Mouse (Mus musculus) layer of hippocampus, adult 9-10 months (tissue): Measurements from ENCODE around the gene Msh4.
"Not testable (repeated sequence)": the region's sequence is repeated elsewhere in the genome, so short reads cannot be mapped to it uniquely, and the experiment has no call there.

ENCODE experiments used
- DNase-seq: peaks from one replicate; pipeline ENCODE4 v3.0.0; 2022; ENCODE audit warnings: low spot score

The Msh4 gene

DNA sequence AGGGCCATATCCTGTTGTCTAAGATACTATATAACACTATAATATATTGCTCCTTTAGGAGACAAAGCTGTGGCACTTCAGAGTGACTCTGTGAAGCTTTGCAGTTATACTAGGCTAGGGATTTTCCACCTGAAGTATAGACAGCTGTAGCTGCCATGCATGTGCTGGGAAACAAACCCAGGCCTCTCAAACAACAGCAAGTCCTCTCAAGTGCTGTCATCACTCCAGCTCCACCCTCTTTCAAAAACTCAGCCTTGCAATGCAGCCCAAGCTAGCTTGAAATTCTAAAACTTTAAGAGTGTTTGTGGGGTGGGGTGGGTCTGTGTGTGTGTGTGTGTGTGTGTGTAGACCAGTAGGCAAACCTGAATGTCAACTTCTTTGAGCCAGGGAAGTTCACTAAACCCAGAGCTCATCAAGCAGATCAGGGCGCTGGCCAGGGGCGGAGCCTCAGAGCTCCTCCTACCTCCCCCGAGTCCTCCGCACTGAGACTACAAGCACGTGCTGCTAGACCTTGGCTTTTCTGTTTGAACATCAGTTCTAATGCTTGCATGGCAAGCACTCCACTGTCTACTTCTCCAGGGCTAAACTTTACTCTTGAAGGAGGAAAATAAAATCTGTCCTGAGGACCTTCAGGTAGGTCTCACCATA lies 56.4 kb downstream of the Msh4 start:
- no peak for DNase-seq

DNA sequence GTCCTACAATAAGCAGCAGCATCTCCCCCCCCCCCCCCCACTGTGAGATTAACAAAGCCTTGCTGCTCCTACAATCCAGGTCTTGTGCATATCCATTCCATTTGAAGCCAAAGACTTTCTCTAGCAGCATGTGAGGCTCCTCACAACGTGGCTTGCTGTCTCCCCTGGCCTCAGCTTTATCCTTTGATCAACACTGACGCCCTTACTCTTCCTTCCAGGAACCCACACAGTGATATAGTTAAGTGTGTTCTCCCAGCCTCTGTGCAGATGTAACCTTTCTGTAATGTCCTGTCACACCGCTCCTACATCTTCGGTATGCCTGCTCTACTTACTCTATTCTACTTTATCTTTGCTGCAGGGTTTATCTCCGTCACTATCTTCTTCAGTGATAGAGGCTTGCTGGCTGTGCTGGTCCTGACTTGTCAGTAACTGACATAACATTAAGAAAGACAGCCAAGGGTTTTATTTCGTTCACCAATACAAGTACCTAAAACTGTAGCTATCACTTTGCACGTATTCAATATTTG lies 58.7 kb downstream of the Msh4 start:
- DNase-seq: no peak

DNA sequence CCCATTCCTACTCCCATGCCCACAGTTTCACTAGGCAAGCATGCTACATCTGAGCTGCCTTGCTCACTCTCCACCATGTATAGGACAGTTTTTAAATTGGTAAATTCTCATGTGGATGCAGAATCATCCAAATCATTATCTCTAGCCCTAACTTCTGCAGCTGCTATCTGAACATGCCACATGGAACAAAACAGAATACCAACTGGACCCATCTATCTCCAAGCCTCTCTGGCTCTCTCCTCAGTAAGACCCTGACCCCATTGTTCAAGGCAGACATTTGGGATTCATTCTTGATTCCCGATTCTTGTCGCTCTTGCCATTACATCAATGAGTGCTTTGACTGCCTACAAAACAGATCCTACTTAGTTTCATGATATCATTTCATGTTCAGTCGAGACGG lies 59.8 kb downstream of the Msh4 start:
- DNase-seq: no peak

GRCm38 (mm10) chr3:153845500-153845899 lies 60.4 kb downstream of the Msh4 start:
- DNase-seq: no peak

- no peak for DNase-seq
Measured at GRCm38 (mm10) chr3:153844757-153845156, 61.2 kb downstream of the Msh4 start.

GRCm38 (mm10) chr3:153844030-153844429 lies 61.9 kb downstream of the Msh4 start, which contains the start of gene Asb17:
Asb17 (plus strand) TSS chr3:153844209.
- no peak for DNase-seq

- no peak for DNase-seq
Measured at GRCm38 (mm10) chr3:153837593-153837992, 68.3 kb downstream of the Msh4 start.

DNA sequence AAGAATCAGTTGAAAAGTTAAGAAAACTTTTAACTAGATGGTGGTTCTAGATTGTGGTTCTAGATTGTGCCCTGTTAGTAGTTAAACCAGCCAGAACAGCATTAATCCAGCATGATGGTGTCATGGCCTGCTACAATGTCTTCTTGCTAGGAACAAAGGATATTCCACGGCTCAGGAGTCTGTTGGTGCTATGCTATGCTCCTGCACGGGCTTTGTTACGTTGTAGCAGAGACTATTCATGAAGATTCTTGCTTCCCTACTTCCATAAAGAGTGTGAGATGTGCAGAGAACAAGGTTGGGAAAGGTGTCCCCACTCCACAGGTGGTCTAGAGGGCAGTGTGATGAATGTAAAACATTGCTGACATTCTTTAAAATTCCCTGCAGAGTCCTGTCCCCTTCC lies 69.6 kb downstream of the Msh4 start:
- DNase-seq: no peak

DNA sequence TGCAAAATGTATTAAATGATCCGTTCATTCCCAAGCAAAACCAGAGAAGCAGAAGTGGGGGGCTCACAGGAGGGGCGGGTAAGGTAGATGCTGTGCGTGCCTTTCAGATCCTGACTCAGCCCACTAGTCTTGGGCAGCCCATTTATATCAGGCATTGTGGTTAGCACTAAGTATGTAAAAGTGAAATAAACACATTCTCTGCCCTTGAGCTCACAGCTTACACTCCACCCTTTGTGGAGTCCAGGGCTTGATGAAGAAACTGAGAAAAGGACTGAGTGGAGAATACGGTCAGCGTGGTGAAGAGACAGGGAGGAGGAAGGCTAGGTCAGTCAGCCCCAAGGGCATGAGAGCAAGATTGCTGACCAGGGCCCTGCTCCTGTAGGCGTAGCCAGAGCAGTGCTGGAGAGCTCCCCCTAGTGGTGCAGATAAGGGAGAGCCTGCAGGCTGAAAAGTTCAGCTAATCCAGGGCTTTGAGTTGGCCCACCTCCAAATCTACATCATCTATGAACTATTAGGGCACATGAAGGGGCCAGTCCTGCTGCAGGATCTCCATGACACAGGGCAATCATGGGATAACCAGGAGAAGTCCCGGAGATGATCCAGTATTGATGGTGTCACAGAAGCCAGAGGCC lies 70.4 kb downstream of the Msh4 start:
- DNase-seq: peak; percentile 36

DNA sequence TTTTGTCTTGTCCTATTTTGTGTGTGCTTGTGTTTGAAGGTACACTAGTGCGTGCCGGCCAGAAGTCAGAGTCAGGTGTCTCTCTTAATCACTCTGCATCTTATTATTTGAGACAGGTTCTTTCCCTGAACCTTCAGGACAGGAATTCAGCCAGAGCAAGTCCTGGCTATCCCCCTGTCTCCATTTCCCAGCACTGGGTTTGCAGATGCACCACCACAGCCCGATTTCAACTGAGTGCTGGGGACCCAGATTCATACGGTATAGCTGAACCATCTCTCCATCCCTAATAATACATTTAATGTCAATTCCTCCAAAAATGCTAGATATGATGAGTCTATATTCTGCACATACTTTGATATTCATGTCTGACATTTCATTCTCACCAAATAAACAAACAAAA lies 71.9 kb downstream of the Msh4 start:
- DNase-seq: no peak

GRCm38 (mm10) chr3:153832654-153832945 lies 73.3 kb downstream of the Msh4 start:
- no peak for DNase-seq

DNA sequence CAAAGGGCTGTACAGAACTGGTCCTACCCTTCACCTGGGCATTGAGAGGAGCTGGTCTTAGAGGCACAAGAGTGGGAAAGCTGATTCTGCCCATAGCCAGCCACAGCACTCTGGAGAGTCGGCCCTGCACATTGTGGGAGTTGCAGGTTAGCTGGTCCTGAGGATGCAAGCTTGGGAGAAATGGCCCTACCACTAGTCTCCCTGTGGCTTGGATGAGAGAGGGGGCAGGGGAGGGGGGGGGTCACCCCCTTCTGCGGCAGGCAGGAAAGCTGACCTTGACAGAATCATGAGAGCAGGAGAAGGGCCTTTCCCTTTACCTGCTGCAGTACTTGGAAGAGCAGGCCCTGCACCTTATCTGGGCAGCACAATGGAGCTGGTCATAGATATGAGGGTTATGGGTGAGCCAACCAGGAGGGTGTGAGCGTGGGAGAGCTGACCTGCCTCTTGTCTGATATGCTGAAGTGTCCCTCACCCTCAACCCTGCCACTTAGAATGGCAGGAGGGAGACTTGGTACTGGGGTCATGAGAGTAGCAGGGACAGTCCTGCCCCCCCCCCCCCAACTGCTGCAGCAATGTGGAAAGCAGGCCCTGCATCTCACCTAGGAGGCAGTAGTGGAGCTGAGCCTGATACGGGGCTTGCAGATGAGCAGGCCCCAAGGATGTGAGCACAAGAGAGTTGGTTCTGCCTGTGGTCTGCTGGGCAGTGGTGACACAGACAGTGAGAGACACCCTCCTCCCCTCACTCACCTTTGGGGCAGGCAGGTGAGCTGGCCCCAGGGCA lies 73.9 kb downstream of the Msh4 start:
- no peak for DNase-seq

DNA sequence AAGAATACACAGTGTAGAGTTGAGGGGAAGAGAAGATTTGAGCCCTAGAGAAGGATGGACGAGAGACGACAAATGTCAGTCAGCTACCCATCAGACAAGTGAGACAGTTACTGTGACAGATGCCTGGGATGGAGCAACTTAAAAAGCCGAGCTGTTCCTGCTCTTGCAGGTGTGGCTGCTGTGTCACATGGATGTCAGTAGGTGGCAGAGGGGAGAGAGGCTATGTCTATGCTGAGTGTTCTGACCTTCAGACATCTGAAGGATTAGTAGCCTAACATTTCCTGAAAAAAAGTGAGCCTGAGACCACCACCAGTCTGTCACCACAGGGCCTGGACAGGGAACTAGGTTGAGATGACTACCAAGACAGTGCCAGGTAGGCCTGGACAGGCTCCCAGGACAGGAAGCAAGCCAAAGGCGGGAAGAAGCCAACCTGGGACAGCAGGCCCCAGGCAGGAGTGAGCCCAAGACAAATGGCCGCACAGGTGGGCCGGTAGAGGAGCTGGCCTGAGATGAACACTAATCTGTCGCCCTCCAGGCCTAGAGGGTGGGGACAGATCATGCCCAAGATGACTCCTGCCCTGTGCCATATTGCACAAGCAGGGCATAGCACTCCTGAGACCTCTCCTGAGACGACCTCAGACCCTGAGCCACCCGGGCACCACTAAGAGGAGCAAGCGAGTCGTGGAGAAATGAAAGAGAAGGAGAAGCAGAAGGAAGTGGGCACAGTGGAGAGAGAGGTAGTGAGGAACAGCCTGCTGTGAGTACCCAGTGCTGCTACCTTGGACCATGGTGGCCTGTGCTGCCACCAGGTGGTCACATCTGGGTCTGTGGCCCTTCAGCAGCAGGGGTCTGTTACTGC lies 74.7 kb downstream of the Msh4 start:
- DNase-seq: no peak

- DNase-seq: not testable (repeated sequence)
Measured at GRCm38 (mm10) chr3:153829788-153830187, 76.2 kb downstream of the Msh4 start.

DNA sequence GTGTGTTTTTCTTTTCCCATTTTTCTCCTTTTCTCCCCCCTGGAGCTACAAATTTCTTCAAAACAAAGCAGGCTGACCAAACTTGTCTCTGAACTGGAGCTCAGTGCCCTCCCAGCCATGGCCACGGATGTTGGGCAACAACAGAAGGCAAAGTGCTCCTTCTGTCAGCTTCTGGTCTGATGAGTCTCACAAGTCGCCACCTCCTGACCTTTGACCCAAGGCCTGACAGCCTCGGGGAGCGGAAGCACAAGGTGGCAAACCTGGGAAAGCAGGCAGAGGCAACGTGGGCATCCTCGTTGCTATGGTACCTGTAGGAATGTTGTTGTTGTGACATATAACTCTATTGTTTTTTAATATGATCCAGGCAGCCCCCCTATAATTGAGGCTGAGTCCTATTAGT lies 79.3 kb downstream of the Msh4 start:
- DNase-seq: no peak

- DNase-seq: no peak
Measured at GRCm38 (mm10) chr3:153825197-153825596, 80.7 kb downstream of the Msh4 start.

- DNase-seq: no peak
Measured at GRCm38 (mm10) chr3:153823671-153824515, 82.0 kb downstream of the Msh4 start.

- DNase-seq: no peak
Measured at GRCm38 (mm10) chr3:153819438-153819837, 86.5 kb downstream of the Msh4 start.

DNA sequence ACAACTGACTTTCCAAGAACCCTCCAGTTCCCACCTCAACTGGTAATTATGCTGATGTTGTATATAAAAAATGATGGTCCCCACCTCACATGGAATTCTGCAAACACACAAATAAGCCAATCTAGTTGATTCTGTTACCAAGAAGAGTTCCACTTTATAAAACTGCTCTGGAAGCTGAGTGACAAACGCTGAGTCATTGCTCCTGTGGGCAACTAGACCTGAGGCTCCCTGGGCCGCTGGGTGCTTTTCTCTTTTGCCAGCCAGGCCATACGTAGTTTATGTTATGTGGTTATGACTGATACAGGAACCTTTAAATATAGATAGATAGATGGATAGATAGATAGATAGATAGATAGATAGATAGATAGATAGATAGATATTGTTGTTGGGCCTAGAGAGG lies 87.2 kb downstream of the Msh4 start:
- no peak for DNase-seq

DNA sequence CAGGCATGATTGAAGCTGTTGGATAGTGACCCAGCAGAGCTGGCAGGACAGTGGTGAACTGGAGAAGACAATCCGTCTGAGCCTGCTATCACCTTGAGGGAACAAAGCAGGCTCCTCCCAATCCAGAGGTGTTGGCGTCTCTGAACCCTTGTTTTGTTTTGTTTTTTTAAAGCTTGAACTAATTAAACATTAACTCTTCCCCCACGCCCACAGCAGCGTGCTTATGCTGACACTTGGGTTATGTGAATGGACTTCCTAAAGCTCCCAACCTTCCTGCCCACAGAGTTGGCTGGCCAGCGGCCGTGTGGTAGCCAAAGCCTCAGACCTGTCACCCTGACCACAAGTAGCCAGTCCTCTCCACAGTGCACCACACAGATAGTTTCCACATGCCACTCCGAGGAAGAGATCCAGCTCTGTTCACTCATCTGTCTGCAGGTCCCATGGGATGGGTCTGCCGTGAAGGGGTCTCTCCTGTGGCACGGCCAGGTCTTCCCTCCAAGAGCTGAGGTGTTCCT lies 88.5 kb downstream of the Msh4 start:
- DNase-seq: no peak

DNA sequence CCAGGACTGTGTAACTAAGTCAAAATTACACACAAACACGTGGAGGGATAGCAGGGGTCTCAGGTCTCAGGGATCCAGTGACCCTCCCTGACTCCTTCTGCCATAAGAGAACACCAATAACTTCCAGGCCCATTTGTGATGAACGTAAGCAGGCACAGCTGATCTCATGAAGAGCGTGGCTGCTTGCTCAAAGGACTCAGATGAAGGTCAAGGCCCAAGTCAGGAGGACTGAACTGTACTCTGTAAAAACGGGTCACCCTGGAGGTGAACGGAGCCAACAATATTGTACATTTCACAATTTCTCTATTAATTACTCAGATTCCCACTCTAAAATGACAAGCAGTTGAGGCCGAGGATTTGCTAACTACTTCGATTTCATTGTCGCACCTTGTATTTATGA lies 91.9 kb downstream of the Msh4 start:
- DNase-seq: no peak
